Mouse (Mus musculus): ENCODE results near the gene Vmn2r87. TPM values are rescaled to one million over a fixed set of nuclear protein-coding genes. Genes with fewer than 3 reads are reported as not detected.
"Not testable (repeated sequence)": the region's sequence is repeated elsewhere in the genome, so short reads cannot be mapped to it uniquely, and the experiment has no call there.

The Vmn2r87 gene
- not detected in 2 replicates for polyA plus RNA-seq (2015; fragmentation: Nextera tagmentation; extraction: Ambion mirVana)

- no peaks in the 10 kb centered on the region for H3K36me3 ChIP-seq
- no peaks in the 10 kb centered on the region for H3K4me1 ChIP-seq
- H3K27me3 ChIP-seq = no peaks in the 10 kb centered on the region
- H3K9ac ChIP-seq = no peak within 1 kb of the TSS
- no peak within 1 kb of the TSS for H3K4me2 ChIP-seq
- ATAC-seq (ENCODE audit: insufficient number of reproducible peaks, low FRiP score, low TSS enrichment, low read depth) = no peak
- no peak within 1 kb of the TSS for H3K27ac ChIP-seq
- H3K9me3 ChIP-seq = no peaks in the 10 kb centered on the region
- no peak within 1 kb of the TSS for H3K4me3 ChIP-seq
Observed at GRCm38 (mm10) chr10:130497296-130497695, at the start of gene Vmn2r87. Vmn2r87 (minus strand) TSS chr10:130497396.

- not testable (repeated sequence) for H3K27me3 ChIP-seq; H3K4me3 ChIP-seq; H3K9me3 ChIP-seq; H3K4me1 ChIP-seq; H3K36me3 ChIP-seq; ATAC-seq (ENCODE audit: insufficient number of reproducible peaks, low FRiP score, low TSS enrichment, low read depth); H3K4me2 ChIP-seq; H3K9ac ChIP-seq; H3K27ac ChIP-seq
- WGBS = 31% methylated on average over 1 of the region's 1 CpGs
Observed at GRCm38 (mm10) chr10:130544331-130544730, 47.1 kb upstream of the Vmn2r87 start.

DNA sequence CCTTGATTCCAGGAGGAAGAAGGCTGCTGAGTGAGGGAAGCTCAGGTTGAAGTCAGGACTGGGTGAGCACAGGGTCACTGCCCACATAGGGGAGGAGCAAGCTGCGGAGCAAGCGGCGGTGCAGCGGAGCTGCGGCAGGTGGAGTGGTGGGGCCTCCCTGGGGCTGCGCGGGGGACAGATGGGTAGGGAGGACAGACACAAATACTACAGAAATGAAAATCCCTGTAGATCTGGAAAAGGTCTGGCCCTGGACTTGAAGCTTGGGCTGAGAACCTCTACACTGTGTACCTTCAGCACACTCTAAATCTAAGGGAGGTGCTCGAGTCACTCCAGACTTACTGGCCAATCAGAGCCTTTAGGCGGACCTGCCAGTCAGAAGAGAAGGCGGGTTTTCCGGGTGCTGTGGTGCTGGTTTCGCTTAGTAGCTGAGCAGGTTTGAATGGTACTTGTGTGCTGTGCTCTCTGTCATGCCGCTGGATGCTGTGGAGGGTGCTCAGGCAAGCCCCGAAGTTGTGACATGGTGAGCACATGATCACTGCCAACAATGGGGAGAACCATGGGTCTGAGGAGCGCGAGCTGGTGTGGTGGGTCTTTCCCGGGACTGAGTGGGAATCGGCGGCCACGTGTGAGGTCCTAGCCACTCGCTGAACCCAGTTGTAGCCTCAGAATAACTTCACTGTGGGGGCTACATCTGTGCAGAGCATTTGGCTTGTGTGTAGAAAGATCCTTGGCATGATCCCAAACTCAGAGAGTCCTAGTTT, 44.9 kb upstream of the Vmn2r87 start:
- not testable (repeated sequence) for H3K36me3 ChIP-seq, H3K9me3 ChIP-seq, H3K27me3 ChIP-seq, H3K4me1 ChIP-seq
- H3K4me3 ChIP-seq = peak overlapping the region; percentile 57
- H3K27ac ChIP-seq = peak overlapping the region; percentile 85
- peak overlapping the region; percentile 65 for H3K4me2 ChIP-seq
- peak; percentile 95 for ATAC-seq (ENCODE audit: insufficient number of reproducible peaks, low FRiP score, low TSS enrichment, low read depth)
- H3K9ac ChIP-seq = 0 out of 2 replicates have a peak overlapping the region, but pooled peaks have one; percentile 24
- under 1% methylated on average over 21 of the region's 21 CpGs for WGBS

DNA sequence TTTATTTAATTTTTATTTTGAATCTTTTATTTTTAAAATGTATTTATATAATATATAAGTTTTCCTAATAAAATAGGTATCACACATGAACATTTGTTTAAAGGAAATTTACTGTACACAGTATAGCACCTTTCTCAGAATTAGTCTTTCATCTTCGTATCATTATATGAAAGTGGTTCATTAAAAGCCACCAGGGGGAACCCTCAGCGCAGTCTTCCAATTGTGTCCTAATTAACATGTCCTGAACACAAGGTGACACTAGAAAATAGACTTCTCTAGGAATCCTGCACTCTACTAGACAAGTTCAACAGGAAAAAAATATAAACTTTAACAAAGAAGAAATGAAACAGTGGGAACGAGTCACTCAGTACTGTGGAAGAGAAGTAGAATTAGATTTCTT, 38.9 kb upstream of the Vmn2r87 start:
- Histone ChIP-seq H3K27me3 (no peaks in the 10 kb centered on the region), H3K9ac (no peak overlapping the region), H3K4me3 (no peak overlapping the region), H3K9me3 (no peaks in the 10 kb centered on the region), H3K4me1 (no peaks in the 10 kb centered on the region), H3K27ac (no peak overlapping the region), H3K36me3 (no peaks in the 10 kb centered on the region), H3K4me2 (no peak overlapping the region)
- no peak for ATAC-seq (ENCODE audit: insufficient number of reproducible peaks, low FRiP score, low TSS enrichment, low read depth)
- WGBS = 73% methylated on average over 3 of the region's 3 CpGs

GRCm38 (mm10) chr10:130527926-130528325, 30.7 kb upstream of the Vmn2r87 start:
- Histone ChIP-seq H3K4me1 (no peaks in the 10 kb centered on the region), H3K27me3 (no peaks in the 10 kb centered on the region), H3K36me3 (no peaks in the 10 kb centered on the region), H3K4me3 (no peak overlapping the region), H3K27ac (no peak overlapping the region), H3K4me2 (no peak overlapping the region), H3K9me3 (no peaks in the 10 kb centered on the region), H3K9ac (no peak overlapping the region)
- no peak for ATAC-seq (ENCODE audit: insufficient number of reproducible peaks, low FRiP score, low TSS enrichment, low read depth)
- 26% methylated on average over 10 of the region's 10 CpGs for WGBS

- ATAC-seq (ENCODE audit: insufficient number of reproducible peaks, low FRiP score, low TSS enrichment, low read depth) = peak; percentile 84
- Histone ChIP-seq H3K4me2 (peak overlapping the region; percentile 87), H3K4me3 (peak overlapping the region; percentile 48), H3K9ac (peak overlapping the region; percentile 47), H3K4me1 (no peaks in the 10 kb centered on the region; the same call in 1 of the 2 replicates), H3K27ac (0 out of 2 replicates have a peak overlapping the region, but pooled peaks have one; percentile 22), H3K9me3 (no peaks in the 10 kb centered on the region), H3K27me3 (no peaks in the 10 kb centered on the region), H3K36me3 (no peaks in the 10 kb centered on the region)
- WGBS = 2% methylated on average over 36 of the region's 36 CpGs
Observed at GRCm38 (mm10) chr10:130470311-130470760, 26.9 kb downstream of the Vmn2r87 start.

- not testable (repeated sequence) for H3K4me2 ChIP-seq; H3K27ac ChIP-seq; H3K4me1 ChIP-seq; H3K4me3 ChIP-seq; H3K9me3 ChIP-seq; ATAC-seq (ENCODE audit: insufficient number of reproducible peaks, low FRiP score, low TSS enrichment, low read depth); H3K36me3 ChIP-seq; H3K27me3 ChIP-seq; H3K9ac ChIP-seq
- WGBS = 90% methylated on average over 1 of the region's 1 CpGs
Observed at GRCm38 (mm10) chr10:130455950-130456349, 41.2 kb downstream of the Vmn2r87 start, which contains the start of gene Vmn2r86. Vmn2r86 (minus strand) TSS chr10:130456050.

GRCm38 (mm10) chr10:130444776-130445175, 52.4 kb downstream of the Vmn2r87 start:
- no peak overlapping the region for H3K27ac ChIP-seq
- ATAC-seq (ENCODE audit: insufficient number of reproducible peaks, low FRiP score, low TSS enrichment, low read depth) = no peak
- H3K27me3 ChIP-seq = no peaks in the 10 kb centered on the region
- 90% methylated on average over 21 of the region's 21 CpGs for WGBS
- no peak overlapping the region for H3K9ac ChIP-seq
- H3K4me2 ChIP-seq = no peak overlapping the region
- no peaks in the 10 kb centered on the region for H3K36me3 ChIP-seq
- H3K4me1 ChIP-seq = no peaks in the 10 kb centered on the region
- no peak overlapping the region for H3K4me3 ChIP-seq
- no peaks in the 10 kb centered on the region for H3K9me3 ChIP-seq

GRCm38 (mm10) chr10:130434185-130434898, 62.9 kb downstream of the Vmn2r87 start:
- H3K4me3 ChIP-seq; H3K4me2 ChIP-seq; H3K27ac ChIP-seq; H3K9ac ChIP-seq; H3K9me3 ChIP-seq; H3K27me3 ChIP-seq; H3K4me1 ChIP-seq; ATAC-seq (ENCODE audit: insufficient number of reproducible peaks, low FRiP score, low TSS enrichment, low read depth); H3K36me3 ChIP-seq: not testable (repeated sequence)
- WGBS = 84% methylated on average over 11 of the region's 11 CpGs

GRCm38 (mm10) chr10:130429603-130430002, 67.6 kb downstream of the Vmn2r87 start, which contains the start of gene Vmn2r85:
Vmn2r85 (minus strand) TSS chr10:130429703.
- H3K4me1 ChIP-seq; H3K4me2 ChIP-seq; H3K27me3 ChIP-seq; H3K9ac ChIP-seq; ATAC-seq (ENCODE audit: insufficient number of reproducible peaks, low FRiP score, low TSS enrichment, low read depth); H3K9me3 ChIP-seq; H3K4me3 ChIP-seq; H3K36me3 ChIP-seq; H3K27ac ChIP-seq: not testable (repeated sequence)

- H3K36me3 ChIP-seq; H3K4me3 ChIP-seq; H3K4me1 ChIP-seq; H3K9ac ChIP-seq; H3K4me2 ChIP-seq; H3K27me3 ChIP-seq; ATAC-seq (ENCODE audit: insufficient number of reproducible peaks, low FRiP score, low TSS enrichment, low read depth); H3K27ac ChIP-seq; H3K9me3 ChIP-seq: not testable (repeated sequence)
- 70% methylated on average over 2 of the region's 2 CpGs for WGBS
Observed at GRCm38 (mm10) chr10:130422368-130422767, 74.8 kb downstream of the Vmn2r87 start.
